Mouse (Mus musculus) cerebellum, postnatal 14 days (tissue): ENCODE data around the gene Ampd2.

Experiments used
- DNase-seq, 2 experiments: peaks; one replicate each; pipeline ENCODE4 v3.0.0; 2021; ENCODE audit warnings: mixed read lengths in 2 of 2

The Ampd2 gene

DNA sequence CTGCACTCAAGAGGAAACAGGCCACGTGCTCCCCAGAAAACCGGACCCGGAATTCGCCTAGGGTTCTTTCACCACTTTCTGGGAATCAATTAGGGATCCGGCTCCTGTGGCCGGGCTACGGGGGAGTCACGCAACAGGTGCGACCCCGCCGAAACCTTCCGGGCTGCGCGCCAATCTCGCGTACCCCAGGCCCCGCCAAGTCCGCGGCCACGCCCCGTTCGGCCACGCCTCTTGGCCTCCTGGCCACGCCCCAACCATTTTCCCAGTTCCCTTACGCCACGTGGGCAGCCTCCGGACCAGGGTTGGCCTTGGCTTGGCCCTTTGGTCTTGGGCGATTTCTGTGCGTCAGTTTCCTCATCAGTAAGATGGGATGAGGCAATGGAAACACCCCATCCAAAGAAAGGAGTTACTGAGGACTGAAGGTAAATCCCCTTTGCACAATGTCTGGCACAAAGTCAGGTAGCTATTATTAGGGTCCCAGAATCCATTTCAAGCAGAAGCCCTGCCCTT, at the start of gene Ampd2:
Gene Ampd2 (minus strand): TSS at position 182 of the 510 bp plus-strand sequence.
- DNase-seq: peak; percentile 68 to 76

GRCm38 (mm10) chr3:108134701-108135100, 48.2 kb upstream of the Ampd2 start:
- DNase-seq: no peak

DNA sequence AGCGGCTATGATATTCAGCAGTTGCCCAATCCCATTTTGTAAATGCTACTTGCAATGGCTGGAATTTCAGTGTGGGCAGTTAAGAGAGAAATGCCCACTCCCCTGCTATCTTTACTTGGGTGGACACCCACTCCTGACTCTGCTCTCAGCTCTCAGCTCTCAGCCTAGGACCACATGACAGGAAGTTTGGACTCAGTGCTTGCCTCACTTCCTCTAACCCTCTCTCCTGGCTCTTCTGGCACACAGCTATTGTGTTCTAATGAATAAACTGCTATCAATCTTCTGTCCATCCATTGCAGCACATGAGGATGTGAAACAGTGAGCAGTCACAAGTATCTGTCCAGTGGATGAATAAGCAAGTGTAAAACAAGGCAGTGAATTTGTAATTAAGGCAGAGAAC, 46.0 kb upstream of the Ampd2 start:
- no peak for DNase-seq

DNA sequence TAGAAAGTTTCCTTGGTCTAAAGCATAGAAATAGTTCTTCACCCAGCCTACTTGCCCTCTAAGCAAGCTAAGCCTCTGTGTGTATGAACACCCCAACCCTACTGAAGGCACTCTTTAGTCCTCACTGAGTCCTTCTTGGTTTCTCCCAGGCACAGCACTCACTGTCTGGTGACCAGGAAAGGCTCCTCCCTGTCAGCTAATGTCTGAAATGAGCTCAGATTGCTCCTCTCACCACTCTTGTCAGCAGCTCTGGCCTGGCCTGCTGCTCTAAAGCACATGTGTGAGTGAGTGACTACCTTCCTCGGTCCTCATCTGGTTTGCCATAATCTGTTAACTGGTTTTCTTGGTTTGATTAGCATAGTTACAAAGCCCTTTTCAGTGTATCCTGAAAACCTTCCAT, 45.4 kb upstream of the Ampd2 start:
- DNase-seq: no peak

- no peak for DNase-seq
Observed at GRCm38 (mm10) chr3:108131216-108131615, 44.8 kb upstream of the Ampd2 start.

DNA sequence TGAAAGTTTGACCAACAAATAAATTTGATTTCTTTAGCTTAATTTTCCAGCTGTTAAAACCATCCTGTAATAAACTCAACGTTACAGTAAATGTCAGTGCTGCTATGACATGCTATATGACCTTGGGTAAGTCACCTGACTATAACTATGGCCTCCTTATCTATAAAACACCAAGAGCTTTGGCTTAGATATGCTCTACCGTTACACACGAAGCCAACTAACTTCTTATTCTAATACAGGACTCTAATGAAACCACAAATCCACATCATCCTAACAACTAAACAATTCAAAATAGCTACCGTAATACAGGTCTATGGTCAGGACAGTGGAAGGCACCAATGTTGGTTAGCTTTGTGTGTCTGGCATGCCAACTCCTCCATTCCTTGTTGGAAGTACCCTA, 43.4 kb upstream of the Ampd2 start:
- no peak for DNase-seq

- no peak for DNase-seq
Observed at GRCm38 (mm10) chr3:108129367-108129766, 42.9 kb upstream of the Ampd2 start.

DNA sequence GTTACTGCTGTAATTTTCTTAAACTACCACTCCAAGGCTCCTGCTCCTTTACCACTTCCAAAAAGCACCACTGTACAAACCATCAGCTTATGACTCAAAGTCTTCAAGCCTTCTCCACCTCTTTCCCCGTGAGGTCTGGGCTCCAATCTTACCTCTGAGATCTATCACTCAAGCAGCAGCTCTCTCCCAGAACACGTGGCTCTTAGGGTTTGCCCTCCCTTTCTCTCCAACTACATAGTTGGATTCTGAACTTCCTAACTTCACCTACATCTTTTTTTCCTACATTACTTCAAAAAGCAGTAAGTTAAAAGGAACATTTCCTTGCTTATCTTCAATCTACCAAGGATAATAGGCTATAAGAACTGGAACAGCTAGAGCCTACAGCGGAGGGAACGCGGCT, 42.1 kb upstream of the Ampd2 start:
- DNase-seq: no peak

GRCm38 (mm10) chr3:108126327-108126726, 39.9 kb upstream of the Ampd2 start:
- DNase-seq: no peak

- DNase-seq: no peak
Observed at GRCm38 (mm10) chr3:108124131-108124530, 37.7 kb upstream of the Ampd2 start.

- DNase-seq: no peak
Observed at GRCm38 (mm10) chr3:108123242-108123641, 36.8 kb upstream of the Ampd2 start.

GRCm38 (mm10) chr3:108121101-108121500, 34.6 kb upstream of the Ampd2 start:
- no peak for DNase-seq

DNA sequence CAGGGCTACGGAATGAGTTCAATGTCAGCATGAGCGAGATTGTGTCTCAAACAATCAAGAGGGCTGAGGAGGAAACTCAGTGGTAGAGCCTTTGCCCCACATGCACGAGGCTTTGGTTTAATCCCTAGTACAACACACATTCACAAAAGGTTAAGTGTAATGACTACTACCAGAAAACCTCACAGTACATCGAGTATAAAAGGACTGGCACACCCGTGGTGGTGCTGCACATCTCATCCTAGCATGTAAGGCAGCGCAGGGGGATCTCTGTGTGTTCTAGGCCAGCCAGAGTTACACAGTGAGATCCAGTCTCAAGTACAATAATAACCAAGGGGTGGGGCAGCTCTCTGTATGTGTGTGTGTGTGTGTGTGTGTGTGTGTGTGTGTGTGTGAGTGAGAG, 31.0 kb upstream of the Ampd2 start:
- no peak for DNase-seq

DNA sequence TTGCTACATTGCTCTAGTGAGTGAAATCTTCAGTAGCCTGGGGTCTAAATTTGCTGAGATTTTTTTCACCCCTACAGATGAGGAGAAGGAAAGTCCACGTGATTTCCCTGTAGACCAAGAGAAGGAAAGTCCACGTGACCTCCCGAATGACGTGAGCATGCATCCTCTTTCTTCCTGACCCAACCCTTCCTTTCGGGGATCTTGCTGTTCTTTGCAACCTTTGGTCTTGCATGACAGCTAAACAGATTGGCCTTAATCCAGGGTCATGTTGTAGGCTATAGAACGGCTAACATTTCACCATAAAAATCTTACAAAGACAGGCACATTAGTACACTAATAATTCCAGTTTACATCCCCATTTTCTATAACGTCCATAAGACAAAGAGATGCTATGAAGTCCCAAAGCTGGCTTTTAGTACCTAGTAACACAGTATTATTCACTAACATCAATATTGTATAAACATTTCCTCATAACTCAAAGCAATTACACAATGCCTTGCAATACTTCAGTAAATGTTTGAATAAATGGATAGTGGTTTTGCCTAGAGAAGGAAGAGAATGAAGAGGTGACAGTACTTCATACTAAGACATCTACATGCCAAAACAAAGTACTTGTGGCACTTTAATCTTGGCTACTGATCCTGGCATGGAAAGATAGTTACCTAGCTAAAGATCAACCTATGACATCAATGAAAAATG, 27.3 kb upstream of the Ampd2 start:
- DNase-seq: no peak

DNA sequence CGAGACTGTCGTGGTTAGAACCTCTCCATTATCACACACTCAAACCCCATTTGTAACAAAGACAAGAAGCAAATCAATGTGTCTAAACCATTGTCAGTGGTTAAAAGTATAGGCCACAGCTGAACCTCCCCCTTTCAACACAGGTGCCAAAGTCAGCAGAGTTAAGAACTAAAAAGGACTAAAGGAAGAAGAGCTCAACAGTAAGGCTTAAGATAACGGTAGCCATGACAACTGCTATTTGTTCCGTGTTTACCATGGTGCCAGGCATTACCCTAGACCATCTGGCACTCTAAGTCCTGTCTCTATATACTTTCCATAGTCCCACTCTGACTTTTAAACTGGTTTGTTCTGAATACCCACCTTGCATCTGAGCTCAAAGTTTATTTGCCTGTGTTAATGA, 26.2 kb upstream of the Ampd2 start:
- no peak for DNase-seq

DNA sequence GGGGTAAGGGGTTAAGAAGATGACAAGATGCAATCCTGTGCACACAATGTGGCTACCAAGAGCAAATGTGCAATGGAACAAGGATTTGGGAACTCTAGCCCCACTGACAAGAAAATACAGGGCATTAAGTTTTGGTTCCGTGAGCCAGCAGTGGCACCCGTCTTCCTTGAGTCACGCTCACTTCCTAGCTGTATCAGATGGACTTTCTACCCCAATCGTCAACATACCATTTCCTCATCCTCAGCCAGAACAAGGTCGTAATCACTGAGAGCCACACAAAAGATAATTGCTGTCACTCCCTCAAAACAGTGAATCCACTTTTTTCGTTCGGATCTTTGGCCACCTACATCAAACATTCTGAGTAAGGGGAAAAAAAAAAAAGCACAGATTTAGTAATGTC, 25.8 kb upstream of the Ampd2 start:
- no peak for DNase-seq

DNA sequence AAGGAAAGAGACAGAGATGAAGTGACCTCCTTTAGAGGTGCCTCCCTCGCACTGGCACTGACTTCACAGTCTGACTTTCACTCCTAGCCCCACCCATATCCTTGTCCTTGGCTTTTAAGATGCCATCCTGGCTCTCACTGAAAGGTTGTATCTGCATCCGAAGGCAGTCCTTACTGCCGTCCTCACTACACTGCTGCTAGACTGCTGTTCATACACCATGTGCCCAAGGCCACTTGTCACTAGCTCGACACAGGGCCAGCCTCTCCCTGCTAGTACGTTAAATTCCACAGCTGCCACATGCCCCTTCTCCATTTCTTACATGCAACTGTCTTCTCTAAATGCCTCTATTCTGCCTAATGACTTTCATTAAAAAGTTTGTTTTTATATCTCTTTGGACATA, 24.9 kb upstream of the Ampd2 start:
- DNase-seq: no peak

DNA sequence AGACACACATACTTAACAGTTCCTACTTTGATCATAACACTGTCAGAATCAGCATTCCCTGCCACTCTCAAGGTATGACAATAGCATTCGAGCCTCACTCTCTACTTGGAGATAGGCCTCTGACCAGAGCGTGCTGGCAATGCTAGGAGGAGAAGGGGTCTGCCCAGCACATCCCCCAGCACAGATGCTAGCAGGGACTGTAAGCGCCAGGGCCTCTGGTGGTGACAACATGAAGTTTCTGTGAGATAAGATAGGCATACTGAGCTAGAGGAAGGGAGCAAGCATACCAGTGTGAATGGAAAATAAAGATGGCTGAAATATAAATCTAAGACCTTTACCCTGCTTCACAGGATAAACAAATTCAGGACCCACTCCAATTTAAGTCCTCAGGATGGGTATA, 18.8 kb upstream of the Ampd2 start:
- DNase-seq: no peak

GRCm38 (mm10) chr3:108102075-108102474, 15.6 kb upstream of the Ampd2 start:
- DNase-seq: no peak

GRCm38 (mm10) chr3:108101594-108101993, 15.1 kb upstream of the Ampd2 start:
- no peak for DNase-seq

GRCm38 (mm10) chr3:108098316-108098715, 11.9 kb upstream of the Ampd2 start:
- no peak for DNase-seq

DNA sequence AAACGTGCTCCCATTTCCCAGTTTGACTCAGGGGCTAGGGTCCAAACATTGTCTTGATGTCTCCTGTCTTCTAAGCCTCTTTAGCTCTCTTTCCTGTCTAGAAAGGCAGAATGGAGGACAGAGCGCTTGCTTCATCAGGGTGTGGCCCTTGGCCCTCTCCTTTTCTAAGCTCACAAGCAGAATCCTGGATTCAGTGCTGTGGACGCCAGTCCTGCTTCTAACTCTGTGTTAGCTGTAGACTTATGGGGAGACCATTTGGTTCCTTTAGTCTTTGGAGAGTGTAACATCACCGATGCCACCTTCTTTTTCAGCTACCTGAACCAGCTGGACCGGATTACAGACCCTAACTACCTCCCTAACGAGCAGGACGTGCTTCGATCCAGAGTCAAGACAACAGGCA, 11.2 kb upstream of the Ampd2 start:
- DNase-seq: no peak

DNA sequence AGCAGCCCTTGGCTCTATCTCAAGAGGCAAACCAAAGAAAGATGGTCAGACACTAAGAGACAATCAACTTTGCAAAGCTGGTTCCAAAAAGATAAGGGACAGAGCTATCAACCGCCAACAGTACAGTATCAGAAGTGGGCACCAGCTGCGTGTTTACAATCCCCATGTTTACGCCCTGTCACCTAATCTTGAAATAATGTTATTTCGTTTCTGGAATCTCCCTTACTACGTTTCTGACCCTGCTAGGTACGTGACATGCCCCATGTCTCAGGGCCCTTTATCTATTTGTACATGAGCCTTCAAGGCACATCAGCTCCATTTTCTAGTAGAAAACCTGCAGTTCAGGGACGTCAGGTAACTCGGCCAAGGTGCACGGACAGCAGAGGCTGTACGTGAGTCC, 10.3 kb upstream of the Ampd2 start:
- DNase-seq: no peak

GRCm38 (mm10) chr3:108096226-108096625, 9.8 kb upstream of the Ampd2 start:
- DNase-seq: no peak
